Mouse (Mus musculus): ENCODE data around the gene Rinl.

DNA sequence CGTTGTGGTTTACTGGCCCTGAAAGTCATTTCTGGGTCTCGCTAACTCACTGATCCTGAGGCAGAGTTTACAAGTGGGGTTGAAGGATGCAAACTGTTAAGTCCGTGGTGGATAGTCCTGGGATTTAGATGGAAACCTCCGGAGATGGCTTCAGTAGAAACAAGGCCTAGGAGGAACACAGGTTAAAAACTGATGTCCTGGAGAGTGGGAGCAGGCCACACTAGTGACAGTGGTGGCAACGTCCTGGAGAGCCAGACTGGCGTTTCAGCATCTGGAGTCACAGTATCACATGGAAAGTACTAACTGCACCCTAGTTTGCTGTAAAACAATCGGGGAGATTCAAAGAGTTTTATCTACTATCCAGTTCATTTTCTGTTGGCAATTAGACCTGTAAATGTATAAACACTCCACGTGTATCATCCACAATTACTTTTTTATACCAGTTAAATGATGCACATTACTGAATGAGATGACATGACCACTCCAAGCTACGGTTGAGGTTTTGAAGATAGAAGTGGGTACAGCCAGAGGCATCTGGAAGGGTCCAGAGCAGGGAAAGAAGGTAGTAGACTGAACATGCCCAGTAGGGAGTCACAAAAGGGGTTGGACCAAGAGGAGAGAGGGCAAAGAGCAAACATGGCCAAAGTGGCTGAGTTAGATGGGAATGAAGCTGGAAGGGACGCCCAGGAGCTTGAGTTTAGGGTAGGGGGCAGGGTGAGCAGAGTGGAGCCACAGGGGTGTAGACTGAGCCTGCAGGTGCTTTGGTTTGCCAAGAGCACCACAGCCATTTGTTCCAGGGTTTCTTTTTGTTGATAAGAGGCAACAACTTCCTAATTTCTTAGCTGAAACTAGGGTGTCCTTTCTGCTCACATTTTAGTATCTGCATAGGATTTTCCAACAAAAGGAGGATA is 34.5 kb downstream of the Rinl start:
- TF ChIP-seq CTCF (IDR thresholded peaks at IDR 0.05; ENCODE audit: borderline replicate concordance, extremely low read depth, insufficient read depth, insufficient read length) = no peak
- TF ChIP-seq POLR2A (IDR thresholded peaks at IDR 0.05; ENCODE audit: borderline replicate concordance, extremely low read depth, insufficient read depth, insufficient read length, poor library complexity, severe bottlenecking) = no peak
